Mouse (Mus musculus) testis, adult 2 months (tissue): ENCODE results near the gene Smarcd2. TPM values are rescaled to one million over a fixed set of nuclear protein-coding genes. Genes with fewer than 3 reads are reported as not detected.

ENCODE experiments used
- H3K27ac ChIP-seq: fragments of 200-500 bp; 2 replicates; pipeline ENCODE4 v1.5.1; 2012; ENCODE audit warnings: low read depth, low read length; ENCODE audit not compliant: control insufficient read depth, insufficient read depth
- H3K27me3 ChIP-seq: fragments of 200-500 bp; 2 replicates; pipeline ENCODE4 v1.6.1; 2012; ENCODE audit warnings: mild to moderate bottlenecking, low read length, moderate library complexity; ENCODE audit not compliant: control insufficient read depth, insufficient read depth
- H3K36me3 ChIP-seq: fragments of 200-500 bp; 2 replicates; pipeline ENCODE4 v1.6.1; 2012; ENCODE audit warnings: mild to moderate bottlenecking, low read length; ENCODE audit not compliant: control insufficient read depth, insufficient read depth
- H3K4me1 ChIP-seq: fragments of 200-500 bp; 2 replicates; pipeline ENCODE4 v1.6.1; 2012; ENCODE audit warnings: low read length; ENCODE audit not compliant: control insufficient read depth, insufficient read depth
- H3K4me3 ChIP-seq: fragments of 200-500 bp; 2 replicates; pipeline ENCODE4 v1.5.1; 2012; ENCODE audit warnings: low read depth, mild to moderate bottlenecking, low read length, moderate library complexity, mixed read lengths; ENCODE audit not compliant: control insufficient read depth
- CTCF ChIP-seq: fragments of 200-500 bp; IDR thresholded peaks from 2 replicates; pipeline ENCODE4 v1.5.1; 2012; ENCODE audit warnings: low read depth, mild to moderate bottlenecking, inconsistent platforms, low read length, moderate library complexity; ENCODE audit not compliant: control insufficient read depth, insufficient read depth, insufficient replicate concordance
- POLR2A ChIP-seq: fragments of 200-500 bp; IDR thresholded peaks from 2 replicates; pipeline ENCODE4 v1.6.1; 2012; ENCODE audit warnings: low read depth, mild to moderate bottlenecking, inconsistent platforms, low read length, moderate library complexity; ENCODE audit not compliant: control insufficient read depth
- polyA plus RNA-seq: library from polyadenylated mRNA; depleted of rRNA; stranded (reverse); fragments of >200 nt; gene quantifications from 2 replicates; pipeline ENCODE4 v1.2.3, GENCODE M21; 2012

Smarcd2 gene
- polyA plus RNA-seq, 1 experiment, result 74.7 TPM

DNA sequence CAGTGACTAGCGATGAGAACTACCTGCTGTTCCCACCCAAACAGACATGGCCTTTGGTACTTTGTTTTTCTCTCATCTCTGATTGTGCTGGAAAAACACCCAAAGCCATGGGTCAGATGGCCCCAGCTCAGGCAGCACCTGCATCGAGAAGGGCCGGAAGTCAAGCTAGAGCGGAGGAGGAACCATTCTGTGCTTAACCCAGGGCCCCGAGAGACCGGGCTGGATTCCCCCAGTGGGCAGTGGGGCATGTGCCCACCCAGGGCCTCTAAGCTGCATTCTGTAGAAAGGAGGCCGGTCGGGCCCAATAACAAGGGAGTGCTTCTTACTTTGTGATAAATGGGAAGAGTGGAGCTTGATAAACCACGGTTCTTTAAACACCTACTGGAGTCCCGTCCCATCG, 35.4 kb upstream of the Smarcd2 start:
- peak overlapping the region; percentile 58 for H3K4me3 ChIP-seq
- H3K27me3 ChIP-seq, result no peaks in the 10 kb centered on the region
- no peak for TF ChIP-seq CTCF
- no peak for TF ChIP-seq POLR2A
- peak overlapping the region; percentile 46 for H3K27ac ChIP-seq
- peaks cover 7% of the 10 kb centered on the region for H3K4me1 ChIP-seq
- H3K36me3 ChIP-seq, result no peaks in the 10 kb centered on the region

- Histone ChIP-seq H3K36me3 (no peaks in the 10 kb centered on the region), H3K4me3 (no peak overlapping the region), H3K4me1 (peaks cover 7% of the 10 kb centered on the region), H3K27ac (no peak overlapping the region), H3K27me3 (no peaks in the 10 kb centered on the region)
- TF ChIP-seq CTCF, result no peak
- no peak for TF ChIP-seq POLR2A
Measured at GRCm38 (mm10) chr11:106307432-106307831, 34.7 kb upstream of the Smarcd2 start.

- Histone ChIP-seq H3K36me3 (no peaks in the 10 kb centered on the region), H3K27me3 (no peaks in the 10 kb centered on the region), H3K27ac (no peak overlapping the region), H3K4me1 (peaks cover 8% of the 10 kb centered on the region), H3K4me3 (no peak overlapping the region)
- TF ChIP-seq POLR2A (no peak), CTCF (no peak)
Measured at GRCm38 (mm10) chr11:106306758-106307157, 34.0 kb upstream of the Smarcd2 start.

DNA sequence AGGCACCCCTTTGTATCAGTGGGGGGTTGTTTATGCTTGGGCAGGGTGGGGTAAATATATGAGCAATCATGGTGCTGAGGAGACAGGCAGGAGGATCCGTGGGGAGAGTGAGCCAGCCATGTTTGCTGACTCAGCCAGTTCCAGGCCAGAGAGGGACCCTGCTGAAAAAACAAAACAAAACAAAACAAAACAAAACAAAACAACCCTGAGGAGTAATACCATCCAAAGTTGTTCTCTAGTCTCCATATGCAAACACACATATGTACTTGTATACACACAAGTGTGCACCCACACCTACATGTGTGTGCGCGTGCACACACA, 33.3 kb upstream of the Smarcd2 start:
- Histone ChIP-seq H3K4me3 (no peak overlapping the region), H3K4me1 (peaks cover 11% of the 10 kb centered on the region), H3K36me3 (no peaks in the 10 kb centered on the region), H3K27me3 (no peaks in the 10 kb centered on the region), H3K27ac (no peak overlapping the region)
- TF ChIP-seq CTCF (no peak), POLR2A (no peak)

DNA sequence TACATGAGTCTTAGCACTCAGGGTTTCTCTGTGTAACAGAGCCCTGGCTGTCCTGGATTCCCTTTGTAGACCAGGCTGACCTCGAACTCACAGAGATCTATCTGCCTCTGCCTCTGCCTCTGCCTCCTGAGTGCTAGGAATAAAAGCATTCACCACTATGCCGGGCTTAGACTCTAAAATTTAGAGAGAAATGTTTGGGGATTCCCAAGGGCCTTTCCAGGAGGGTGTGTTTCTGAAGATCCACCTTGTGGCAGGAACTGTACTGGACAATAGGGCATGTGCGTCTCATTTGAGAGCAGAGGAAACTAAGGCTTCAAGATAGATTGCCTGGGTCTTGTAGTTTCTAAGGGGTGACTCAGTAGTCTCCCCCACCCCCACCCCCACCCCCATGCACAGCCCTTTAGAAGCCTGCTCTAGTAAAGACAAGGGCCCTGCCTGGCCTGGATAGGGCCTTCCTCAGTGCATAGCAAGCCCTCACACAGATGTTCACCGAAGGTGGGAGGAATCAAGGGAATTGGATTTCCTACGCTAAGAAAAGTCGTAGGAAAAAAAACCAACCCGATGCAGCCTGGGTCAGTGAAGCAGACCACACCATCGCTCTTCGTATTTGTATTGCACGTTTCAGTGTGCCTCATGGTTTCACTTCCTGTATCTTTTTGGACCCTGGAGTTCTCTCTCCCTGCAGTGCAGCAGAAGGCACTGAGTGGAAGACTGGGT, 32.7 kb upstream of the Smarcd2 start:
- Histone ChIP-seq H3K4me1 (peaks cover 11% of the 10 kb centered on the region), H3K36me3 (no peaks in the 10 kb centered on the region), H3K27ac (no peak overlapping the region), H3K27me3 (no peaks in the 10 kb centered on the region), H3K4me3 (no peak overlapping the region)
- TF ChIP-seq POLR2A (no peak), CTCF (no peak)

DNA sequence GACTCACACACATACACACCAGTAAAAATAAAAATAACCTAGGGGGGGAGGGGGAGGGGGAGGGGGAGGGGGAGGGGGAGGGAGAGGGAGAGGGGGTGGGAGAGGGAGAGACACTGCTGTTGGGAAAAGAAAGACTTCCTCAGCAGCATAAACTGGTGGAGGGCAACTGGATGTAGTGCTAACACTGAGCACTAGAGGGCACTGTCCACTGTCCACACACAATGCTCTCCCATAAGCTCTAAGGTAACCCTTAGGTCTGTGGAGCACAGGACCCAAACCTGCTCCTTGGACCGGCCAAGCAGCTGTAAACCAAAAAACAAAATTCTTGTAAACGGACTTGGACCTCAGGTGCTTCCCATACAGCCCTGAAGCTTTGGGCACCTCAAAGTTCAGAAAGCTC, 29.9 kb upstream of the Smarcd2 start:
- H3K36me3 ChIP-seq, result no peaks in the 10 kb centered on the region
- H3K4me1 ChIP-seq, result peaks cover 4% of the 10 kb centered on the region
- no peaks in the 10 kb centered on the region for H3K27me3 ChIP-seq
- H3K4me3 ChIP-seq, result no peak overlapping the region
- peak; percentile 76; the same call in 1 of the 2 replicates for TF ChIP-seq CTCF
- no peak for TF ChIP-seq POLR2A
- no peak overlapping the region for H3K27ac ChIP-seq

DNA sequence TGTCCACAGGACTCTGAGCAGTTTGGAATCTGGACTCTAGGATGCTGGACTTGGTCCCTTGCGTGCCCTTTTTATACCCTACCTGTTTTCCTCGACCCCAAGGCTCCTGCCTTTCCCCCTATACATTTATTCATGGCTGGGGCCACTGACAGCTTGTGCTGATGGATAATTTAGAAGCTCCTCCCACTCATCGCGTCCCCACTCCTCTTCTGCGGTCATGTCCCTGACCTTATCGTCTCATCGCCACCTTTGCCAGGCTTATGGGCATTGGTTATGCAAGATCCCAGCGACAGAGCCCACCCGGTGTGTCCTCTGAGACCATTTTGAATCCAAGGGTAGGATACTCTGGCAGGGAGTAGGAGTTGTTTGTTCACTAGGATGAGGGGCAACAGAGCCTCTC, 29.0 kb upstream of the Smarcd2 start, which contains the start of gene Gh:
TSS of gene Gh (minus strand) at position 101 of the 400 bp plus-strand sequence.
- Histone ChIP-seq H3K36me3 (no peaks in the 10 kb centered on the region), H3K27me3 (no peaks in the 10 kb centered on the region), H3K4me3 (no peak within 1 kb of the TSS), H3K27ac (no peak within 1 kb of the TSS), H3K4me1 (peaks cover 4% of the 10 kb centered on the region)
- TF ChIP-seq CTCF (no peak), POLR2A (no peak)
